Mouse (Mus musculus) intestine, embryonic 16.5 days (tissue): ENCODE measurements at regions not wholly inside any gene's neighbourhood (a gene's known extent, or its start where the extent isn't known, plus 50 kb on each side); places are given as distances from the start of the nearest gene placed in this dataset.
"Not testable (repeated sequence)": the region's sequence is repeated elsewhere in the genome, so short reads cannot be mapped to it uniquely, and the experiment has no call there.

ENCODE experiments used
- ATAC-seq: fragments of 200-750 bp; cut with Nextera tagmentation; 2 replicates; pipeline ENCODE4 v1.8.0; 2017; ENCODE audit warnings: moderate TSS enrichment, moderate library complexity
- H3K27ac ChIP-seq: fragments of 300-500 bp; sonication (generic); 2 replicates; pipeline ENCODE4 v1.5.1; 2014; ENCODE audit warnings: mild to moderate bottlenecking, low read length
- H3K27me3 ChIP-seq: fragments of 300-500 bp; sonication (generic); replicated peaks from 2 replicates; pipeline ENCODE4 v1.6.1; 2014; ENCODE audit warnings: low read length, control low read depth, mixed read lengths; ENCODE audit not compliant: control insufficient read depth, insufficient read depth
- H3K36me3 ChIP-seq: fragments of 300-500 bp; sonication (generic); 2 replicates; pipeline ENCODE4 v1.6.1; 2014; ENCODE audit warnings: low read length, control low read depth; ENCODE audit not compliant: control insufficient read depth, insufficient read depth
- H3K4me1 ChIP-seq: fragments of 300-500 bp; sonication (generic); 2 replicates; pipeline ENCODE4 v1.6.1; 2014; ENCODE audit warnings: low read length, control low read depth, mixed read lengths; ENCODE audit not compliant: control insufficient read depth, insufficient read depth
- H3K4me2 ChIP-seq: fragments of 300-500 bp; sonication (generic); 2 replicates; pipeline ENCODE4 v1.6.1; 2014; ENCODE audit warnings: low read depth, low read length, control low read depth
- H3K4me3 ChIP-seq: fragments of 300-500 bp; sonication (generic); 2 replicates; pipeline ENCODE4 v1.5.1; 2014; ENCODE audit warnings: mild to moderate bottlenecking, low read length
- H3K9ac ChIP-seq: fragments of 300-500 bp; sonication (generic); 2 replicates; pipeline ENCODE4 v1.6.1; 2014; ENCODE audit warnings: low read depth, low read length
- H3K9me3 ChIP-seq: fragments of 300-500 bp; sonication (generic); 2 replicates; pipeline ENCODE4 v1.6.1; 2016; ENCODE audit warnings: low read length, control low read depth; ENCODE audit not compliant: control insufficient read depth
- WGBS: fragments of 180-500 bp; shearing (Covaris S2); extraction: QIAGEN DNeasy Blood & Tissue Kit; methylation state at CpG from one replicate; pipeline ENCODE4 v1.1.7; 2014; 5-methylcytosine and 5-hydroxymethylcytosine counted together

DNA sequence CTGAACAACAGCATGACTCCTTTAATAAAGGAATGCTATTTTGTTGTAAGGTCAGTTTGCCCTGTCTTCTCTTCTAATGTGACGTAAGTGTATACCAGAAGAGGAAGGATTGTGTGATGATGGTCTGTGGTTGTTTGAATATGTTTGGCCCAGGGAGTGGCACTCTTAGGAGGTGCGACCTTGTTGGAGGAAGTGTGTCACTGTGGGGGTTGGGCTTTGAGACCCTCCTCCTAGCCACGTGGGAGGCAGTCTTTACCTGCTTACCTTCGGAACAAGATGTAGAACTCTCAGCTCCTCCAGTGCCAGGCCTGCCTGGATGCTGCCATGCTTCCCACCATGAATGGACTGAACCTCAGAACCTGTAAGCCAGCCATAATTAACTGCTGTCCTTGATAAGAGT is 78.9 kb upstream of the 1110032F04Rik start:
- no peaks in the 10 kb centered on the region for H3K4me1 ChIP-seq
- H3K9me3 ChIP-seq: no peaks in the 10 kb centered on the region
- no peak for ATAC-seq
- no peaks in the 10 kb centered on the region for H3K36me3 ChIP-seq
- no peak overlapping the region for H3K4me3 ChIP-seq
- no peaks in the 10 kb centered on the region for H3K27me3 ChIP-seq
- no peak overlapping the region for H3K4me2 ChIP-seq
- 91% methylated on average over 4 of the region's 4 CpGs for WGBS
- no peak overlapping the region for H3K9ac ChIP-seq
- no peak overlapping the region for H3K27ac ChIP-seq

- H3K4me1 ChIP-seq: no peaks in the 10 kb centered on the region
- no peaks in the 10 kb centered on the region for H3K27me3 ChIP-seq
- H3K9me3 ChIP-seq: no peaks in the 10 kb centered on the region
- ATAC-seq: no peak
- WGBS: 90% methylated on average over 4 of the region's 4 CpGs
- no peak overlapping the region for H3K4me2 ChIP-seq
- no peak overlapping the region for H3K27ac ChIP-seq
- no peak overlapping the region for H3K9ac ChIP-seq
- no peak overlapping the region for H3K4me3 ChIP-seq
- H3K36me3 ChIP-seq: no peaks in the 10 kb centered on the region
Measured at GRCm38 (mm10) chr3:68792883-68793282, 76.5 kb upstream of the 1110032F04Rik start.

- Histone ChIP-seq H3K27ac (no peak overlapping the region), H3K36me3 (no peaks in the 10 kb centered on the region), H3K9me3 (no peaks in the 10 kb centered on the region), H3K27me3 (no peaks in the 10 kb centered on the region), H3K4me3 (no peak overlapping the region), H3K4me2 (no peak overlapping the region), H3K9ac (no peak overlapping the region), H3K4me1 (no peaks in the 10 kb centered on the region)
- WGBS: 67% methylated on average over 2 of the region's 2 CpGs
- no peak for ATAC-seq
Measured at GRCm38 (mm10) chr3:68793923-68794322, 75.5 kb upstream of the 1110032F04Rik start.

- Histone ChIP-seq H3K27ac (no peak overlapping the region), H3K9ac (no peak overlapping the region), H3K4me2 (no peak overlapping the region), H3K36me3 (no peaks in the 10 kb centered on the region), H3K4me1 (no peaks in the 10 kb centered on the region), H3K4me3 (no peak overlapping the region), H3K27me3 (no peaks in the 10 kb centered on the region), H3K9me3 (no peaks in the 10 kb centered on the region)
- no peak for ATAC-seq
- 45% methylated on average over 4 of the region's 4 CpGs for WGBS
Measured at GRCm38 (mm10) chr3:68794380-68795014, 74.9 kb upstream of the 1110032F04Rik start.

DNA sequence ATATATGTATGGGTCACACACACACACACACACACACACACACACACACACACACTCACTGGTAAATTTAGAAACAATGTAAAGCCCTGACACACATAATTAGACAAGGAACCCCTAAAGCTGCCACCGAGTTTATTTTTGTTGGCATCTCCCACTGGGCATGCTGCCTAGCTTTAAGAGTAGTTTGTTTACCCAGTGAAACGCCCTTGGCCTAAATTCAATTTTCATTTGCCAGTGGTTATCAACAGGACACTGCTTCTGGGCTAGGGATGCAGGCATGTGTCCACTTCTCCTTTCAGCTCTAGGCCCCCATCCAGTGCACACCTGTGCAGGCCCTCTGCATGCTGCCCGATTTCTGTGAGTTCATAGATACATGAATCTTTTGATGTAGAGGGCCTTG is 73.7 kb upstream of the 1110032F04Rik start:
- Histone ChIP-seq H3K4me2 (no peak overlapping the region), H3K36me3 (no peaks in the 10 kb centered on the region), H3K27ac (no peak overlapping the region), H3K9ac (no peak overlapping the region), H3K27me3 (no peaks in the 10 kb centered on the region), H3K4me1 (no peaks in the 10 kb centered on the region), H3K9me3 (no peaks in the 10 kb centered on the region), H3K4me3 (no peak overlapping the region)
- 57% methylated on average over 3 of the region's 3 CpGs for WGBS
- ATAC-seq: no peak

- H3K27ac ChIP-seq, H3K9ac ChIP-seq, H3K4me3 ChIP-seq, H3K4me1 ChIP-seq, ATAC-seq, H3K9me3 ChIP-seq, H3K27me3 ChIP-seq, H3K36me3 ChIP-seq, H3K4me2 ChIP-seq: not testable (repeated sequence)
- WGBS: 80% methylated on average over 8 of the region's 8 CpGs
Measured at GRCm38 (mm10) chr3:68798408-68798807, 71.0 kb upstream of the 1110032F04Rik start.

DNA sequence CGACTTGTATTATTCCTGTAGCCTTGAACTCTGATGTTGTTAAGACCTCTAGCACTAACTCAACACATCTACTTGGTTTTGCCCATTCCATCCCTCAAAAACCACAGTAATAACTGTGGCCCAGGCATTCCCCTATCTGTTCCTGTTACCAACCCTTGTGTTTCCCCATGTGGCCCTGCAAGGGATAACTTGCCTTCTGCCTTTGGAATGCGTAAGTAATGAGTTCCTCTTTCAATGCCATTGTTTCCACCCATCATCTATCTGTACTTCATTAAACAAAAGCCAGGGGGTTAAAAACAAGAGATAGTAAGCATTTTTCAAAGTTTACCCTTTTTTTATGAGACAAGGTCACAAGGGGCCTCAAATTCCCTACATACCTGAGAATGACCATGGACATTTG is 60.5 kb upstream of the 1110032F04Rik start:
- no peak overlapping the region for H3K4me3 ChIP-seq
- H3K27ac ChIP-seq: no peak overlapping the region
- no peak overlapping the region for H3K4me2 ChIP-seq
- WGBS: 81% methylated on average over 2 of the region's 2 CpGs
- no peak overlapping the region for H3K9ac ChIP-seq
- H3K36me3 ChIP-seq: no peaks in the 10 kb centered on the region
- H3K9me3 ChIP-seq: no peaks in the 10 kb centered on the region
- H3K4me1 ChIP-seq: no peaks in the 10 kb centered on the region
- H3K27me3 ChIP-seq: no peaks in the 10 kb centered on the region
- ATAC-seq: no peak

- H3K27me3 ChIP-seq: no peaks in the 10 kb centered on the region
- no peak overlapping the region for H3K9ac ChIP-seq
- no peaks in the 10 kb centered on the region for H3K36me3 ChIP-seq
- no peak overlapping the region for H3K4me2 ChIP-seq
- H3K27ac ChIP-seq: no peak overlapping the region
- H3K9me3 ChIP-seq: no peaks in the 10 kb centered on the region
- WGBS: 84% methylated on average over 3 of the region's 3 CpGs
- no peaks in the 10 kb centered on the region for H3K4me1 ChIP-seq
- ATAC-seq: no peak
- no peak overlapping the region for H3K4me3 ChIP-seq
Measured at GRCm38 (mm10) chr3:68813461-68813860, 55.9 kb upstream of the 1110032F04Rik start.

GRCm38 (mm10) chr3:68814011-68814690 is 55.2 kb upstream of the 1110032F04Rik start:
- no peak overlapping the region for H3K27ac ChIP-seq
- H3K4me3 ChIP-seq: no peak overlapping the region
- no peaks in the 10 kb centered on the region for H3K4me1 ChIP-seq
- no peak overlapping the region for H3K4me2 ChIP-seq
- 90% methylated on average over 9 of the region's 9 CpGs for WGBS
- no peak for ATAC-seq
- H3K9ac ChIP-seq: no peak overlapping the region
- no peaks in the 10 kb centered on the region for H3K9me3 ChIP-seq
- no peaks in the 10 kb centered on the region for H3K27me3 ChIP-seq
- H3K36me3 ChIP-seq: no peaks in the 10 kb centered on the region

GRCm38 (mm10) chr3:68815621-68816020 is 53.8 kb upstream of the 1110032F04Rik start:
- no peaks in the 10 kb centered on the region for H3K27me3 ChIP-seq
- H3K4me1 ChIP-seq: no peaks in the 10 kb centered on the region
- H3K4me3 ChIP-seq: no peak overlapping the region
- no peak overlapping the region for H3K4me2 ChIP-seq
- H3K27ac ChIP-seq: no peak overlapping the region
- no peak overlapping the region for H3K9ac ChIP-seq
- no peaks in the 10 kb centered on the region for H3K9me3 ChIP-seq
- no peak for ATAC-seq
- 89% methylated on average over 6 of the region's 6 CpGs for WGBS
- H3K36me3 ChIP-seq: no peaks in the 10 kb centered on the region
